1 mouse cellular context compared by ENCODE assay signal in genomic region chr19:6857003-6857360, GRCm38 (mm10).
TF ChIP-seq lines count a peak whose summit lies in the region.

No protein-coding gene starts in this region.

TF ChIP-seq in MEL, 35 proteins besides CTCF, POLR2A, EP300 and RAD21:
- TF ChIP-seq MAZ (IDR thresholded peaks at IDR 0.05; ENCODE audit: low read depth, low read length) (no peak), NRF1 (IDR thresholded peaks at IDR 0.05; ENCODE audit: insufficient read depth, low read depth, low read length, poor library complexity, severe bottlenecking) (no peak), POLR2AphosphoS2 (IDR thresholded peaks at IDR 0.05; ENCODE audit: low read length) (no peak), MAFK (IDR thresholded peaks at IDR 0.05; ENCODE audit: borderline replicate concordance, low read depth, low read length) (no peak), UBTF (IDR thresholded peaks at IDR 0.05; ENCODE audit: borderline replicate concordance, insufficient read depth, low read depth, low read length) (no peak), MAX (IDR thresholded peaks at IDR 0.05; ENCODE audit: low read length) (no peak), NELFE (IDR thresholded peaks at IDR 0.05; ENCODE audit: low read depth, low read length) (no peak), RCOR1 (IDR thresholded peaks at IDR 0.05; ENCODE audit: low read depth, low read length) (no peak), SIN3A (IDR thresholded peaks at IDR 0.05; ENCODE audit: low read length) (no peak), ZNF384 (IDR thresholded peaks at IDR 0.05; ENCODE audit: low read depth, low read length) (no peak), KAT2A (conservative IDR thresholded peaks at IDR 0.05; ENCODE audit: low read depth, low read length) (no peak), HCFC1 (IDR thresholded peaks at IDR 0.05; ENCODE audit: low read depth, low read length) (no peak), CHD1 (IDR thresholded peaks at IDR 0.05; ENCODE audit: low read depth, low read length) (no peak), BHLHE40 (IDR thresholded peaks at IDR 0.05; ENCODE audit: borderline replicate concordance, low read depth, low read length) (no peak), ZMIZ1 (IDR thresholded peaks at IDR 0.05; ENCODE audit: low read depth, low read length) (no peak)
